Mouse (Mus musculus) spleen, postnatal 14 days (tissue): ENCODE measurements around the gene Ppp3r1.
"Not testable (repeated sequence)": the region's sequence is repeated elsewhere in the genome, so short reads cannot be mapped to it uniquely, and the experiment has no call there.

Source experiments
- DNase-seq, 2 experiments: peaks; one replicate each; pipeline ENCODE4 v3.0.0; 2021 to 2022; ENCODE audit warnings: low spot score in 2 of 2

The Ppp3r1 gene

GRCm38 (mm10) chr11:17199840-17200501 is 40.9 kb downstream of the Ppp3r1 start:
- DNase-seq: no peak

- no peak for DNase-seq
Measured at GRCm38 (mm10) chr11:17200936-17201335, 41.9 kb downstream of the Ppp3r1 start.

DNA sequence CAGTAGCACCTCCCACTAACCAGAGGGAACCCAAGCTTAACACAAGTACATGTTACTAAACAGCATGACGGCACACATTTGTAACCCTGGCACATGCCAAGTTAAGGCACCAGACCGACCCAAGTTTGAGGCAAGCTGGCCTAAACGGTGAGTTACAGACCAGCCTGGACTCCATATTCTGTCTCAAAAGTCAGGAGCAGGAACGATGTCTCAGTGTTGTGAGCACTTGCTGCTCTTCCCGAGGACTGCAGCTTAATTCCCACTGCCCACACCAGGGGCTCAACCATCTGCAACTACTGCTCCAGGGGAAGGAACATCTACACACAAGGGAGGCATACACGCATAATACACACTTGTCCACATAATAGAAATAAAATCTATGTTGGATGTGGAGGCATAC is 43.4 kb downstream of the Ppp3r1 start:
- no peak for DNase-seq

- DNase-seq: peak; percentile 90
Measured at GRCm38 (mm10) chr11:17211258-17212140, 52.4 kb downstream of the Ppp3r1 start, which contains the start of gene Pno1. Gene Pno1, minus strand, starts transcription at chr11:17211568.

- DNase-seq: no peak
Measured at GRCm38 (mm10) chr11:17212141-17212495, 53.1 kb downstream of the Ppp3r1 start.

DNA sequence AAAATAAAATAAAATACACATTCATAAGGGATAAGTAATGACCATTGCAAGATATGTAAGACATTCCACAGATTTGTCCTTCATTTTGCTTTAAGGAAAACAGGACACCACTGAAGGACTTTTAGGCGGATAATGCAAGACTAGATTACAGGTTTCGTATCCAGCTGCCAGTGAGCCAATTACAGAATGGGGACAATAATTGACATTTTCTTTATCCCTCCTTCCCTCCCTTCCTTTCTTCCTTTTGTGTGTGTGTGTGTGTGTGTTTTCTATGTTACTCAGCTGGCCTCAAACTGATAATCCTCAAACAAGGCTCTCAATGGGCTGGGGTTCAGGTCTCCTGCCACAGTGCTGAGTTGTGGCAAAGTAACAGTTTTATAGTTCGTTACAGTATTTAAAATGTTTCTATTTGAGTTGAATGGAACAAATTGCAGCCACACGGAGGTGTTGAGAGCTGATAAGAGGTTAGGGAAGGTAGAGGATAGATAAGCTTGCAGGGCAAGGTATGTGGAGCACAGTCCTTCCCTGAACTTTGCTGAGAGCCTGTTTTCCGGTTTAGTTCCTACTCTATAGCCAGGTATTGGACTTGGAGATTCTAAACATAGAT is 53.9 kb downstream of the Ppp3r1 start:
- no peak for DNase-seq

- no peak for DNase-seq
Measured at GRCm38 (mm10) chr11:17215475-17215874, 56.4 kb downstream of the Ppp3r1 start.

GRCm38 (mm10) chr11:17221126-17221525 is 62.1 kb downstream of the Ppp3r1 start:
- no peak for DNase-seq

- no peak for DNase-seq
Measured at GRCm38 (mm10) chr11:17232792-17233191, 73.7 kb downstream of the Ppp3r1 start.

DNA sequence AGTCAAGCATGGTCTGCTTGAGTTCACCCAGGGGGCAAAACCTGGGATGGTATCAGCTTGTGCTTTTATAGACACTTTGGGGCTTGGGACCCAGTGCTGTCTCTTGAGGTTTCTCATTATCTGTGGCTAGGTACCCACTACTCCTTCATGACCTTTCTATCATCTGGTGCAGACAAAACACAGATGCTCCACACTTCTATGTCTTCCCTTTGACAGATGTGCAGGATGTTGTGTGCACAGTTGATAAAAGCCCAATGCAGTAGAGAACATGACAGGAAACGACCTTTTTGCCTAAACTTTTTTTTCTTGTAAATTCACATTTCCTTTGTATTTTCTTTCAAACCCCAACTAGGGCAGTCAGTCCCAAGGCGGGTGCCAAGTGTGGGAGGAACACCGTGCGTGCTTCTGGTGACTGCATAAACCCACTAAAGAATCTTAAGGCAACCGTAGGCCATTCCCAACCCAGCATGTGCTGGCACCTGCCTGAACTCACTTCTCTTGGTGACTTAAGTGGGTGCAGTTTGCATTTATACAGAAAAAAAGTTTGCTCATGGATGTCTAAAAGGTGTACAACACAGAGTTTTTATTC is 77.5 kb downstream of the Ppp3r1 start:
- no peak for DNase-seq

- not testable (repeated sequence) for DNase-seq
Measured at GRCm38 (mm10) chr11:17238598-17238997, 79.5 kb downstream of the Ppp3r1 start.

GRCm38 (mm10) chr11:17248715-17249114 is 89.7 kb downstream of the Ppp3r1 start:
- DNase-seq: no peak
